Mouse (Mus musculus): ENCODE results near the gene Dctn2.
"Not testable (repeated sequence)": the region's sequence is repeated elsewhere in the genome, so short reads cannot be mapped to it uniquely, and the experiment has no call there.

Gene Dctn2

GRCm38 (mm10) chr10:127289573-127290191, 23.5 kb downstream of the Dctn2 start:
- DNase-seq (ENCODE audit: low spot score), result peak; percentile 84

GRCm38 (mm10) chr10:127290307-127290929, 24.2 kb downstream of the Dctn2 start:
- DNase-seq (ENCODE audit: low spot score), result peak; percentile 100

- peak; percentile 94 for DNase-seq (ENCODE audit: low spot score)
Observed at GRCm38 (mm10) chr10:127290930-127291880, 25.0 kb downstream of the Dctn2 start.

- DNase-seq (ENCODE audit: low spot score), result peak; percentile 54
Observed at GRCm38 (mm10) chr10:127291881-127292638, 25.9 kb downstream of the Dctn2 start.

- DNase-seq (ENCODE audit: low spot score), result no peak
Observed at GRCm38 (mm10) chr10:127292987-127293538, 26.9 kb downstream of the Dctn2 start.

GRCm38 (mm10) chr10:127293590-127294113, 27.5 kb downstream of the Dctn2 start:
- DNase-seq (ENCODE audit: low spot score), result no peak

GRCm38 (mm10) chr10:127294895-127295510, 28.8 kb downstream of the Dctn2 start:
- DNase-seq (ENCODE audit: low spot score), result no peak

GRCm38 (mm10) chr10:127295986-127296794, 30.0 kb downstream of the Dctn2 start:
- DNase-seq (ENCODE audit: low spot score), result no peak

GRCm38 (mm10) chr10:127297015-127297871, 31.1 kb downstream of the Dctn2 start:
- no peak for DNase-seq (ENCODE audit: low spot score)

GRCm38 (mm10) chr10:127300361-127300760, 34.2 kb downstream of the Dctn2 start:
- DNase-seq (ENCODE audit: low spot score), result no peak

- no peak for DNase-seq (ENCODE audit: low spot score)
Observed at GRCm38 (mm10) chr10:127303136-127303535, 37.0 kb downstream of the Dctn2 start.

GRCm38 (mm10) chr10:127309167-127309566, 43.0 kb downstream of the Dctn2 start:
- not testable (repeated sequence) for DNase-seq (ENCODE audit: low spot score)

GRCm38 (mm10) chr10:127310523-127311475, 44.6 kb downstream of the Dctn2 start:
- DNase-seq (ENCODE audit: low spot score), result peak; percentile 95

- DNase-seq (ENCODE audit: low spot score), result peak; percentile 99
Observed at GRCm38 (mm10) chr10:127311476-127312355, 45.5 kb downstream of the Dctn2 start, which contains the start of gene Mars. TSS of gene Mars (minus strand) at chr10:127311786.

GRCm38 (mm10) chr10:127312356-127312676, 46.1 kb downstream of the Dctn2 start:
- DNase-seq (ENCODE audit: low spot score), result peak; percentile 96

GRCm38 (mm10) chr10:127312858-127313257, 46.7 kb downstream of the Dctn2 start:
- DNase-seq (ENCODE audit: low spot score), result no peak

- not testable (repeated sequence) for DNase-seq (ENCODE audit: low spot score)
Observed at GRCm38 (mm10) chr10:127313516-127313915, 47.3 kb downstream of the Dctn2 start.
